In genomic region chr15:11844115-11844514, GRCm38 (mm10) we compare ENCODE assay signal across 34 mouse cellular contexts.
"Had no signal": no experiment of that assay in that cellular context is flagged by ENCODE, and none has a peak within 500 bp of the region (broad histone marks: within the 10 kb centered on the region; RNA-seq: fewer than 3 reads in every experiment).

No protein-coding gene starts in this region.

- H3K27me3 ChIP-seq: heart, embryonic 12.5 days; heart, embryonic 13.5 days; heart, embryonic 15.5 days; hindbrain, embryonic 12.5 days; hindbrain, embryonic 13.5 days; hindbrain, embryonic 15.5 days; intestine, embryonic 15.5 days; kidney, embryonic 15.5 days had no signal

- H3K4me3 ChIP-seq: heart, embryonic 12.5 days; heart, embryonic 13.5 days; heart, embryonic 15.5 days; hindbrain, embryonic 10.5 days; hindbrain, embryonic 12.5 days; hindbrain, embryonic 13.5 days; hindbrain, embryonic 15.5 days; intestine, embryonic 15.5 days; kidney, embryonic 15.5 days; layer of hippocampus, adult 2 months; left cerebral cortex, adult 2 months had no signal

- ATAC-seq: hindbrain, embryonic 16.5 days; hindbrain, postnatal 0 days; inflammation-experienced regulatory T-cells, adult 6 months; intestine, embryonic 15.5 days; intestine, embryonic 16.5 days; intestine, postnatal 0 days had no signal

- H3K4me1 ChIP-seq: heart, embryonic 15.5 days; hindbrain, embryonic 10.5 days; hindbrain, embryonic 13.5 days; hindbrain, embryonic 15.5 days; intestine, embryonic 15.5 days; kidney, embryonic 15.5 days had no signal

- H3K9me3 ChIP-seq: heart, embryonic 12.5 days; heart, embryonic 13.5 days; heart, embryonic 15.5 days; hindbrain, embryonic 10.5 days; hindbrain, embryonic 12.5 days; hindbrain, embryonic 13.5 days; hindbrain, embryonic 15.5 days; intestine, embryonic 15.5 days; kidney, embryonic 15.5 days had no signal

- H3K27ac ChIP-seq: heart, embryonic 13.5 days; heart, embryonic 15.5 days; hindbrain, embryonic 10.5 days; hindbrain, embryonic 12.5 days; hindbrain, embryonic 14.5 days; hindbrain, embryonic 15.5 days; hindbrain, postnatal 0 days; intestine, embryonic 15.5 days; kidney, embryonic 15.5 days; kidney, postnatal 0 days; layer of hippocampus, adult 2 months; left cerebral cortex, adult 2 months had no signal

- DNase-seq: heart, postnatal 10 days; heart, postnatal 14 days; heart, postnatal 36 days; heart, postnatal 4 days; kidney, adult 11 months; kidney, adult 18-20 months; kidney, adult 2 months; kidney, adult 8-10 months; kidney, adult 9 months; kidney, postnatal 10 days; kidney, postnatal 14 days; kidney, postnatal 25 days; kidney, postnatal 36 days; kidney, postnatal 4 days; layer of hippocampus, adult 9-11 months; layer of hippocampus, postnatal 36 days had no signal

- H3K36me3 ChIP-seq: heart, embryonic 15.5 days; hindbrain, embryonic 10.5 days; hindbrain, embryonic 12.5 days; hindbrain, embryonic 13.5 days; hindbrain, embryonic 15.5 days; intestine, embryonic 15.5 days; kidney, embryonic 15.5 days had no signal
